In genomic region chr7:73755377-73756110, GRCm38 (mm10) we compare ENCODE assay signal across 18 mouse cellular contexts. TPM values are rescaled to one million over a fixed set of nuclear protein-coding genes. Genes with fewer than 3 reads are reported as not detected.
A peak's percentile ranks its signal among the peaks of the same experiment; 100 is the strongest.
DNase-seq lines count a peak whose midpoint lies in the region; ATAC-seq and TF ChIP-seq lines count a peak whose summit lies in the region.
"Had no signal": no experiment of that assay in that cellular context is flagged by ENCODE, and none has a peak within 500 bp of the region (broad histone marks: within the 10 kb centered on the region; RNA-seq: fewer than 3 reads in every experiment).

No protein-coding gene starts in this region.

- H3K27me3 ChIP-seq in heart, postnatal 0 days (ENCODE audit: control insufficient read depth, insufficient read depth, low read length): no peaks in the 10 kb centered on the region
- no peaks in the 10 kb centered on the region for H3K27me3 ChIP-seq in limb, embryonic 12.5 days
- H3K27me3 ChIP-seq in limb, embryonic 10.5 days (ENCODE audit: low read depth, poor library complexity, severe bottlenecking): no peaks in the 10 kb centered on the region
- no peaks in the 10 kb centered on the region for H3K27me3 ChIP-seq in limb, embryonic 14.5 days (ENCODE audit: control insufficient read depth, insufficient read depth, low read length)
- H3K27me3 ChIP-seq in liver, embryonic 11.5 days (replicated peaks; ENCODE audit: control insufficient read depth, insufficient read depth, low read length): no peaks in the 10 kb centered on the region
- H3K27me3 ChIP-seq: embryonic facial prominence, embryonic 13.5 days; forebrain, embryonic 12.5 days; heart, embryonic 15.5 days; hindbrain, embryonic 12.5 days; liver, embryonic 15.5 days; midbrain, embryonic 12.5 days; Patski had no signal

- no peak overlapping the region for H3K27ac ChIP-seq in heart, postnatal 0 days (ENCODE audit: low read depth)
- peak overlapping the region; percentile 56; the same call in 1 of the 2 replicates for H3K27ac ChIP-seq in limb, embryonic 12.5 days
- no peak overlapping the region for H3K27ac ChIP-seq in limb, embryonic 10.5 days
- H3K27ac ChIP-seq in limb, embryonic 14.5 days (replicated peaks; ENCODE audit: low read depth, low read length): peak overlapping the region; percentile 9; the same call in 1 of the 2 replicates
- H3K27ac ChIP-seq in liver, embryonic 11.5 days (ENCODE audit: low read depth, low read length): no peak overlapping the region
- H3K27ac ChIP-seq: embryonic facial prominence, embryonic 13.5 days; forebrain, embryonic 12.5 days; heart, embryonic 15.5 days; hindbrain, embryonic 12.5 days; liver, embryonic 15.5 days; midbrain, embryonic 12.5 days had no signal

- WGBS in heart, postnatal 0 days: 73% methylated on average over 1 of the region's 1 CpGs
- WGBS in limb, embryonic 12.5 days: 28% methylated on average over 1 of the region's 1 CpGs
- WGBS in limb, embryonic 10.5 days: 58% methylated on average over 1 of the region's 1 CpGs
- WGBS in limb, embryonic 14.5 days: 17% methylated on average over 1 of the region's 1 CpGs
- 78% methylated on average over 1 of the region's 1 CpGs for WGBS in liver, embryonic 11.5 days

- intact Hi-C loops in heart, postnatal 10 days (cut with DNase I): no loop called here

- H3K4me3 ChIP-seq in heart, postnatal 0 days (ENCODE audit: low read depth, low read length): no peak overlapping the region
- no peak overlapping the region for H3K4me3 ChIP-seq in limb, embryonic 12.5 days (replicated peaks)
- H3K4me3 ChIP-seq in limb, embryonic 10.5 days: no peak overlapping the region
- no peak overlapping the region for H3K4me3 ChIP-seq in limb, embryonic 14.5 days (replicated peaks; ENCODE audit: low read length)
- H3K4me3 ChIP-seq in liver, embryonic 11.5 days (ENCODE audit: low read depth, low read length): no peak overlapping the region
- H3K4me3 ChIP-seq: embryonic facial prominence, embryonic 13.5 days; forebrain, embryonic 12.5 days; heart, embryonic 15.5 days; hindbrain, embryonic 12.5 days; liver, embryonic 15.5 days; midbrain, embryonic 12.5 days had no signal

- H3K4me2 ChIP-seq in heart, postnatal 0 days (ENCODE audit: low read depth, low read length): no peak overlapping the region
- H3K4me2 ChIP-seq in limb, embryonic 12.5 days: no peak overlapping the region
- H3K4me2 ChIP-seq in limb, embryonic 14.5 days (replicated peaks; ENCODE audit: low read depth, low read length, severe bottlenecking): no peak overlapping the region
- no peak overlapping the region for H3K4me2 ChIP-seq in liver, embryonic 11.5 days
- H3K4me2 ChIP-seq: embryonic facial prominence, embryonic 13.5 days; forebrain, embryonic 12.5 days; heart, embryonic 15.5 days; hindbrain, embryonic 12.5 days; liver, embryonic 15.5 days; midbrain, embryonic 12.5 days had no signal

- no peaks in the 10 kb centered on the region for H3K36me3 ChIP-seq in heart, postnatal 0 days (replicated peaks; ENCODE audit: control insufficient read depth, insufficient read depth, low read length)
- no peaks in the 10 kb centered on the region for H3K36me3 ChIP-seq in limb, embryonic 12.5 days
- no peaks in the 10 kb centered on the region for H3K36me3 ChIP-seq in limb, embryonic 10.5 days
- H3K36me3 ChIP-seq in limb, embryonic 14.5 days (ENCODE audit: control insufficient read depth, insufficient read depth, low read length): no peaks in the 10 kb centered on the region
- H3K36me3 ChIP-seq in liver, embryonic 11.5 days (ENCODE audit: control insufficient read depth, insufficient read depth, low read length): no peaks in the 10 kb centered on the region
- H3K36me3 ChIP-seq: embryonic facial prominence, embryonic 13.5 days; forebrain, embryonic 12.5 days; heart, embryonic 15.5 days; hindbrain, embryonic 12.5 days; liver, embryonic 15.5 days; midbrain, embryonic 12.5 days had no signal

- no peak for TF ChIP-seq EP300 in heart, postnatal 0 days (IDR thresholded peaks at IDR 0.05; ENCODE audit: low read depth)

- no peak for DNase-seq in heart, postnatal 0 days (ENCODE audit: low spot score)
- DNase-seq in heart, postnatal 10 days: no peak
- no peak for DNase-seq in limb, embryonic 10.5 days (ENCODE audit: low spot score)
- peak; percentile 47 for DNase-seq in embryo, embryonic 11 days
- DNase-seq in limb, embryonic 14.5 days (ENCODE audit: low spot score): peak; percentile 42
- no peak for DNase-seq in liver, embryonic 11.5 days (ENCODE audit: low spot score)
- DNase-seq: adrenal gland, postnatal 36 days; cerebellum, adult 9-10 months; kidney, adult 18-20 months; thymus, postnatal 25 days had no signal

- H3K9ac ChIP-seq in heart, postnatal 0 days (replicated peaks; ENCODE audit: low read depth, low read length): no peak overlapping the region
- H3K9ac ChIP-seq in limb, embryonic 12.5 days (replicated peaks): no peak overlapping the region
- no peak overlapping the region for H3K9ac ChIP-seq in limb, embryonic 14.5 days (ENCODE audit: low read depth, low read length, severe bottlenecking)
- no peak overlapping the region for H3K9ac ChIP-seq in liver, embryonic 11.5 days (ENCODE audit: low read depth, low read length)
- H3K9ac ChIP-seq: embryonic facial prominence, embryonic 13.5 days; forebrain, embryonic 12.5 days; heart, embryonic 15.5 days; hindbrain, embryonic 12.5 days; liver, embryonic 15.5 days; midbrain, embryonic 12.5 days had no signal

- peak; percentile 29 for TF ChIP-seq CTCF in heart, postnatal 0 days (IDR thresholded peaks at IDR 0.05; ENCODE audit: low read depth)

- no peak for TF ChIP-seq POLR2A in limb, embryonic 14.5 days (IDR thresholded peaks at IDR 0.05; ENCODE audit: borderline replicate concordance, extremely low read depth, insufficient read depth, insufficient read length)

- no peaks in the 10 kb centered on the region for H3K4me1 ChIP-seq in heart, postnatal 0 days (ENCODE audit: control insufficient read depth, insufficient read depth)
- H3K4me1 ChIP-seq in limb, embryonic 12.5 days (replicated peaks): peaks cover 13% of the 10 kb centered on the region; the same call in 1 of the 2 replicates
- peaks cover 2% of the 10 kb centered on the region; the same call in 1 of the 2 replicates for H3K4me1 ChIP-seq in limb, embryonic 10.5 days
- peaks cover 10% of the 10 kb centered on the region; the same call in 1 of the 2 replicates for H3K4me1 ChIP-seq in limb, embryonic 14.5 days (ENCODE audit: control insufficient read depth, insufficient read depth, low read length)
- no peaks in the 10 kb centered on the region for H3K4me1 ChIP-seq in liver, embryonic 11.5 days (replicated peaks; ENCODE audit: control insufficient read depth, insufficient read depth, low read length)
- H3K4me1 ChIP-seq: forebrain, embryonic 12.5 days; heart, embryonic 15.5 days; hindbrain, embryonic 12.5 days; liver, embryonic 15.5 days had no signal

- no peak for ATAC-seq in heart, postnatal 0 days (ENCODE audit: insufficient read depth, low read depth)
- ATAC-seq in limb, embryonic 12.5 days (ENCODE audit: insufficient number of reproducible peaks, insufficient read depth, low FRiP score, low TSS enrichment, low read depth): no peak; the same call in 1 of the 2 replicates
- peak; percentile 69 for ATAC-seq in limb, embryonic 14.5 days (ENCODE audit: low FRiP score, low read depth)
- ATAC-seq in liver, embryonic 11.5 days (replicated peaks; ENCODE audit: low FRiP score): no peak
- ATAC-seq: Patski had no signal

- peaks cover 3% of the 10 kb centered on the region; the same call in 1 of the 2 replicates for H3K9me3 ChIP-seq in heart, postnatal 0 days (replicated peaks; ENCODE audit: control insufficient read depth, low read length)
- peaks cover 4% of the 10 kb centered on the region; the same call in 1 of the 2 replicates for H3K9me3 ChIP-seq in limb, embryonic 12.5 days
- no peaks in the 10 kb centered on the region for H3K9me3 ChIP-seq in limb, embryonic 10.5 days (replicated peaks)
- H3K9me3 ChIP-seq in limb, embryonic 14.5 days (ENCODE audit: control insufficient read depth, low read length): 0 out of 2 replicates have a peak, but pooled peaks cover 5% of the 10 kb centered on the region
- H3K9me3 ChIP-seq in liver, embryonic 11.5 days (ENCODE audit: control insufficient read depth, low read length): no peaks in the 10 kb centered on the region
- H3K9me3 ChIP-seq: embryonic facial prominence, embryonic 13.5 days; heart, embryonic 15.5 days; liver, embryonic 15.5 days; midbrain, embryonic 12.5 days had no signal

RNA-seq across cellular contexts. Expression of gene Fam174b, which starts 15.4 kb away (rescaled TPM):
- total RNA-seq in heart, postnatal 0 days (2014; rRNA removed; ENCODE audit: low replicate concordance): 94.7 and 105 TPM in 2 replicates
- 72.9 and 81.0 TPM in 2 replicates for polyA plus RNA-seq in heart, postnatal 0 days (2015; fragmentation: Nextera tagmentation; extraction: Ambion mirVana)
- total RNA-seq in heart, postnatal 10 days (2021): 100 to 1,000 TPM; 123 to 153 TPM
- 26.6 and 33.7 TPM in 2 replicates for polyA plus RNA-seq in limb, embryonic 12.5 days (2016; fragmentation: Nextera tagmentation; extraction: Ambion mirVana)
- 12.8 and 20.0 TPM in 2 replicates for polyA plus RNA-seq in limb, embryonic 10.5 days (2016; fragmentation: Nextera tagmentation; extraction: Ambion mirVana)
- 20.8 and 23.4 TPM in 2 replicates for polyA plus RNA-seq in limb, embryonic 14.5 days (2012; rRNA removed)
- 31.3 and 34.4 TPM in 2 replicates for polyA plus RNA-seq in limb, embryonic 14.5 days (2014; fragmentation: Nextera tagmentation; extraction: Ambion mirVana)
- 13.8 and 17.1 TPM in 2 replicates for polyA plus RNA-seq in liver, embryonic 11.5 days (2014; fragmentation: Nextera tagmentation; extraction: Ambion mirVana)

Comparison
In these comparisons a context has a peak if more than half of its experiments do, and no peak if none do; other contexts are left out.
1. DNase-seq: peak in embryo, embryonic 11 days (single experiment) and limb, embryonic 14.5 days (single experiment); none in heart, postnatal 0 days (single experiment), heart, postnatal 10 days (0 of 2), limb, embryonic 10.5 days (single experiment) and liver, embryonic 11.5 days (single experiment).
2. H3K27ac ChIP-seq: peak in limb, embryonic 12.5 days (single experiment) and limb, embryonic 14.5 days (single experiment); none in heart, postnatal 0 days (single experiment), limb, embryonic 10.5 days (single experiment) and liver, embryonic 11.5 days (single experiment).